ENCODE assay signal across 8 mouse cellular contexts in genomic region chrX:103532620-103533199, GRCm38 (mm10).
DNase-seq lines count a peak whose midpoint lies in the region; ATAC-seq and TF ChIP-seq lines count a peak whose summit lies in the region.
"Not testable (repeated sequence)": the region's sequence is repeated elsewhere in the genome, so short reads cannot be mapped to it uniquely, and the experiment has no call there.

No protein-coding gene starts in this region.

- peak overlapping the region; percentile 25 for H3K9ac ChIP-seq in embryonic facial prominence, embryonic 11.5 days (replicated peaks; ENCODE audit: low read length)
- H3K9ac ChIP-seq in hindbrain, embryonic 12.5 days; limb, embryonic 14.5 days (ENCODE audit: low read depth, low read length, severe bottlenecking): not testable (repeated sequence)
- H3K9ac ChIP-seq in midbrain, embryonic 11.5 days (ENCODE audit: low read length) = peak overlapping the region; percentile 63

- ATAC-seq in embryonic facial prominence, embryonic 11.5 days (replicated peaks; ENCODE audit: insufficient number of reproducible peaks, low FRiP score, low TSS enrichment, low read depth) = peak; percentile 95
- ATAC-seq in hindbrain, embryonic 12.5 days (ENCODE audit: low FRiP score) = peak; percentile 95
- peak; percentile 72 for ATAC-seq in limb, embryonic 14.5 days (ENCODE audit: low FRiP score, low read depth)
- ATAC-seq in midbrain, embryonic 11.5 days (ENCODE audit: low FRiP score) = peak; percentile 97

- H3K27me3 ChIP-seq in embryonic facial prominence, embryonic 11.5 days (ENCODE audit: control insufficient read depth, insufficient read depth, low read length); hindbrain, embryonic 12.5 days; limb, embryonic 14.5 days (ENCODE audit: control insufficient read depth, insufficient read depth, low read length); midbrain, embryonic 11.5 days (ENCODE audit: control insufficient read depth, insufficient read depth, low read length): not testable (repeated sequence)

- 14% methylated on average over 1 of the region's 2 CpGs for WGBS in embryonic facial prominence, embryonic 11.5 days
- WGBS in hindbrain, embryonic 12.5 days = 11% methylated on average over 1 of the region's 2 CpGs
- 40% methylated on average over 1 of the region's 2 CpGs for WGBS in limb, embryonic 14.5 days
- 8% methylated on average over 1 of the region's 2 CpGs for WGBS in midbrain, embryonic 11.5 days

- H3K9me3 ChIP-seq in embryonic facial prominence, embryonic 11.5 days (replicated peaks; ENCODE audit: control insufficient read depth, low read length); hindbrain, embryonic 12.5 days (replicated peaks); limb, embryonic 14.5 days (ENCODE audit: control insufficient read depth, low read length); midbrain, embryonic 11.5 days (ENCODE audit: control insufficient read depth, low read length): not testable (repeated sequence)

- H3K4me2 ChIP-seq in embryonic facial prominence, embryonic 11.5 days (ENCODE audit: low read depth, low read length); limb, embryonic 14.5 days (replicated peaks; ENCODE audit: low read depth, low read length, severe bottlenecking): not testable (repeated sequence)
- H3K4me2 ChIP-seq in hindbrain, embryonic 12.5 days (replicated peaks) = peak overlapping the region; percentile 25
- H3K4me2 ChIP-seq in midbrain, embryonic 11.5 days = peak overlapping the region; percentile 30

- H3K27ac ChIP-seq in embryonic facial prominence, embryonic 11.5 days (replicated peaks; ENCODE audit: low read depth, low read length) = peak overlapping the region; percentile 65
- peak overlapping the region; percentile 91 for H3K27ac ChIP-seq in hindbrain, embryonic 12.5 days
- H3K27ac ChIP-seq in limb, embryonic 14.5 days (replicated peaks; ENCODE audit: low read depth, low read length) = peak overlapping the region; percentile 41; the same call in 1 of the 2 replicates
- H3K27ac ChIP-seq in midbrain, embryonic 11.5 days (ENCODE audit: low read depth, low read length) = peak overlapping the region; percentile 96

- H3K36me3 ChIP-seq in embryonic facial prominence, embryonic 11.5 days (replicated peaks; ENCODE audit: control insufficient read depth, insufficient read depth, low read depth, low read length); hindbrain, embryonic 12.5 days; limb, embryonic 14.5 days (ENCODE audit: control insufficient read depth, insufficient read depth, low read length); midbrain, embryonic 11.5 days (ENCODE audit: control insufficient read depth, insufficient read depth, low read length): not testable (repeated sequence)

- peak; percentile 36 for DNase-seq in A20 (ENCODE audit: low read depth, low spot score)
- DNase-seq in embryonic facial prominence, embryonic 11.5 days (ENCODE audit: low spot score) = peak; percentile 31
- DNase-seq in frontal cortex, postnatal 36 days (ENCODE audit: low spot score in 2 of 2) = peak; percentile 40 to 50
- peak; percentile 29 for DNase-seq in layer of hippocampus, adult 11-12 months (ENCODE audit: low spot score)
- DNase-seq in limb, embryonic 14.5 days (ENCODE audit: low spot score); midbrain, embryonic 11.5 days (ENCODE audit: low spot score, missing footprints): not testable (repeated sequence)
- DNase-seq in right cerebral cortex, adult 18-20 months = peak; percentile 26

- not testable (repeated sequence) for H3K4me3 ChIP-seq in embryonic facial prominence, embryonic 11.5 days (ENCODE audit: low read depth, low read length); hindbrain, embryonic 12.5 days; limb, embryonic 14.5 days (replicated peaks; ENCODE audit: low read length); midbrain, embryonic 11.5 days (ENCODE audit: low read depth, low read length)

- not testable (repeated sequence) for TF ChIP-seq POLR2A in limb, embryonic 14.5 days (IDR thresholded peaks at IDR 0.05; ENCODE audit: borderline replicate concordance, extremely low read depth, insufficient read depth, insufficient read length)

- not testable (repeated sequence) for H3K4me1 ChIP-seq in embryonic facial prominence, embryonic 11.5 days (ENCODE audit: control insufficient read depth, insufficient read depth, low read length); limb, embryonic 14.5 days (ENCODE audit: control insufficient read depth, insufficient read depth, low read length); midbrain, embryonic 11.5 days (ENCODE audit: control insufficient read depth, insufficient read depth, low read length)
- peaks cover 12% of the 10 kb centered on the region for H3K4me1 ChIP-seq in hindbrain, embryonic 12.5 days

Comparison
In these comparisons a context has a peak if more than half of its experiments do, and no peak if none do; other contexts are left out.
1. H3K27ac ChIP-seq: peak in every context shown above with its lines; median percentile 96 in midbrain, embryonic 11.5 days; 91 in hindbrain, embryonic 12.5 days; 65 in embryonic facial prominence, embryonic 11.5 days; 41 in limb, embryonic 14.5 days.